Mouse (Mus musculus) G1E (cell line): ENCODE results near the gene Pygl.
"Not testable (repeated sequence)": the region's sequence is repeated elsewhere in the genome, so short reads cannot be mapped to it uniquely, and the experiment has no call there.

Experiments
- CTCF ChIP-seq: IDR thresholded peaks from 2 replicates; pipeline ENCODE4 v1.5.1; 2012; ENCODE audit warnings: low read depth, low read length, inconsistent platforms, mixed read lengths
- TAL1 ChIP-seq: conservative IDR thresholded peaks from 2 replicates; pipeline ENCODE4 v1.6.1; 2012; ENCODE audit warnings: low read depth, low read length, inconsistent platforms, mixed read lengths

DNA sequence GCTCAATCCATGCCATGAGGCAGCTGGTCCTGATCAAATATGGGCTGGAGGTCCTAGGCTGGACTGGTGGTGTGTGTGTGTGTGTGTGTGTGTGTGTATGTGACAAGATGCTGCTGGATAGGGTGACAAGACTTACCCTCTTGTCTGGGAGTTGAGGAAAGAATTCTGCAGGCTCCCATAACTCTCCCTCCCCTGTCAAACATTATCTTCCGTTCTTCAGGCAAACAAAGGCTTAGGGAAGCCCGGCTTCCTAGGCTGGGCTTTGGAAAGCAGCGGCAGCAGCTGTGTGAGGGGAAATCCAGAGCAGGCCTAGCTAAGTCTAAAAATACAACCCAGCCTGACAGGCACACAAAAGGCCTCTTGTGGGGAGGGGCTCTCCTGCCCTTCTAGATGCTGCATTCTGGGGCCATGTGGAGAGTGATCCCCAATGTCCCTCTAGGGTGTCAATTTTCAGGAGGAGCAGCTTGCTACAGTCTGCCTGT is 87.1 kb downstream of the Pygl start:
- not testable (repeated sequence) for TF ChIP-seq CTCF, TAL1
